Mouse (Mus musculus) thymus, adult 2 months (tissue): ENCODE measurements around the gene Psmg3. TPM values are rescaled to one million over a fixed set of nuclear protein-coding genes. Genes with fewer than 3 reads are reported as not detected.

Experiments used
- DNase-seq: peaks from one replicate; pipeline ENCODE4 v3.0.0; 2021
- H3K27ac ChIP-seq: fragments of 200-500 bp; 2 replicates; pipeline ENCODE4 v1.5.1; 2012; ENCODE audit warnings: low read length, control low read depth; ENCODE audit not compliant: control insufficient read depth, insufficient read depth
- H3K27me3 ChIP-seq: fragments of 200-500 bp; 2 replicates; pipeline ENCODE4 v1.6.1; 2012; ENCODE audit warnings: mild to moderate bottlenecking, low read length, moderate library complexity, mixed read lengths; ENCODE audit not compliant: control insufficient read depth, insufficient read depth
- H3K36me3 ChIP-seq: fragments of 200-500 bp; 2 replicates; pipeline ENCODE4 v1.6.1; 2012; ENCODE audit warnings: mild to moderate bottlenecking, low read length, moderate library complexity; ENCODE audit not compliant: control insufficient read depth, insufficient read depth
- H3K4me1 ChIP-seq: fragments of 200-500 bp; replicated peaks from 2 replicates; pipeline ENCODE4 v1.6.1; 2012; ENCODE audit warnings: low read length; ENCODE audit not compliant: control insufficient read depth, insufficient read depth
- H3K4me3 ChIP-seq: fragments of 200-500 bp; 2 replicates; pipeline ENCODE4 v1.5.1; 2012; ENCODE audit warnings: mild to moderate bottlenecking, low read length, control low read depth, moderate library complexity; ENCODE audit not compliant: control insufficient read depth, insufficient read depth
- CTCF ChIP-seq: fragments of 200-500 bp; IDR thresholded peaks from 2 replicates; pipeline ENCODE4 v1.5.1; 2012; ENCODE audit warnings: mild to moderate bottlenecking, control low read depth, low read length, moderate library complexity, borderline replicate concordance; ENCODE audit not compliant: control insufficient read depth, poor library complexity, insufficient read depth; ENCODE audit errors: extremely low read depth
- POLR2A ChIP-seq: fragments of 200-500 bp; IDR thresholded peaks from 2 replicates; pipeline ENCODE4 v1.6.1; 2012; ENCODE audit warnings: mild to moderate bottlenecking, low read length, control low read depth, moderate library complexity; ENCODE audit not compliant: control insufficient read depth, poor library complexity, insufficient read depth; ENCODE audit errors: extremely low read depth
- WGBS: fragments of 180-500 bp; shearing (Covaris S2); methylation state at CpG from one replicate; pipeline ENCODE4 v1.1.7; 2018; 5-methylcytosine and 5-hydroxymethylcytosine counted together
- polyA plus RNA-seq: library from polyadenylated mRNA; depleted of rRNA; stranded (reverse); fragments of >200 nt; gene quantifications from 2 replicates; pipeline ENCODE4 v1.2.3, GENCODE M21; 2012

Gene Psmg3
- polyA plus RNA-seq, 1 experiment = 51.6 TPM

- Histone ChIP-seq H3K4me1 (no peaks in the 10 kb centered on the region), H3K4me3 (no peak overlapping the region), H3K27ac (no peak overlapping the region), H3K27me3 (no peaks in the 10 kb centered on the region), H3K36me3 (no peaks in the 10 kb centered on the region)
- DNase-seq = no peak
- TF ChIP-seq POLR2A = no peak
- no peak for TF ChIP-seq CTCF
- WGBS = 57% methylated on average over 4 of the region's 4 CpGs
These were observed 17.3 kb downstream of the Psmg3 start for GRCm38 (mm10) chr5:139809397-139809796.

- H3K4me1 ChIP-seq = 0 out of 2 replicates have a peak, but pooled peaks cover 4% of the 10 kb centered on the region
- no peak for TF ChIP-seq POLR2A
- TF ChIP-seq CTCF = no peak
- 98% methylated on average over 8 of the region's 8 CpGs for WGBS
These were observed 20.8 kb downstream of the Psmg3 start for GRCm38 (mm10) chr5:139805924-139806323.

GRCm38 (mm10) chr5:139804573-139805111, 22.0 kb downstream of the Psmg3 start:
- WGBS = 93% methylated on average over 11 of the region's 11 CpGs
- TF ChIP-seq CTCF (no peak), POLR2A (no peak)
- Histone ChIP-seq H3K36me3 (peaks cover 14% of the 10 kb centered on the region), H3K4me3 (no peak overlapping the region), H3K27ac (no peak overlapping the region), H3K4me1 (0 out of 2 replicates have a peak, but pooled peaks cover 4% of the 10 kb centered on the region), H3K27me3 (no peaks in the 10 kb centered on the region)
- DNase-seq = no peak

More at GRCm38 (mm10) chr5:139805924-139806323, 20.8 kb downstream of the Psmg3 start:
- H3K36me3 ChIP-seq = peaks cover under 1% of the 10 kb centered on the region
- H3K27ac ChIP-seq = no peak overlapping the region
- no peaks in the 10 kb centered on the region for H3K27me3 ChIP-seq
- DNase-seq = no peak
- H3K4me3 ChIP-seq = no peak overlapping the region

- DNase-seq = no peak
- Histone ChIP-seq H3K27ac (no peak overlapping the region), H3K4me3 (no peak overlapping the region), H3K36me3 (peaks cover 18% of the 10 kb centered on the region), H3K4me1 (0 out of 2 replicates have a peak, but pooled peaks cover 4% of the 10 kb centered on the region), H3K27me3 (no peaks in the 10 kb centered on the region)
- TF ChIP-seq CTCF = peak; percentile 51; the same call in 1 of the 2 replicates
- no peak for TF ChIP-seq POLR2A
- WGBS = 28% methylated on average over 6 of the region's 6 CpGs
These were observed 22.6 kb downstream of the Psmg3 start for GRCm38 (mm10) chr5:139804107-139804551.

- Histone ChIP-seq H3K4me3 (no peak overlapping the region), H3K27me3 (no peaks in the 10 kb centered on the region), H3K27ac (no peak overlapping the region), H3K4me1 (0 out of 2 replicates have a peak, but pooled peaks cover 4% of the 10 kb centered on the region), H3K36me3 (peaks cover 18% of the 10 kb centered on the region)
- WGBS = 28% methylated on average over 12 of the region's 12 CpGs
- TF ChIP-seq CTCF = 0 out of 2 replicates have a peak, but pooled peaks have one; percentile 52
- TF ChIP-seq POLR2A = no peak
- DNase-seq = peak; percentile 36
These were observed 23.0 kb downstream of the Psmg3 start for GRCm38 (mm10) chr5:139803601-139804102.

GRCm38 (mm10) chr5:139803165-139803564, 23.5 kb downstream of the Psmg3 start:
- H3K27me3 ChIP-seq = no peaks in the 10 kb centered on the region
- TF ChIP-seq CTCF (no peak), POLR2A (no peak)
- no peak overlapping the region for H3K4me3 ChIP-seq
- H3K36me3 ChIP-seq = peaks cover 18% of the 10 kb centered on the region
- H3K4me1 ChIP-seq = peaks cover 5% of the 10 kb centered on the region
- 91% methylated on average over 8 of the region's 8 CpGs for WGBS
- no peak for DNase-seq
- H3K27ac ChIP-seq = no peak overlapping the region

GRCm38 (mm10) chr5:139801880-139802279, 24.8 kb downstream of the Psmg3 start:
- no peak for DNase-seq
- H3K4me3 ChIP-seq = no peak overlapping the region
- no peaks in the 10 kb centered on the region for H3K27me3 ChIP-seq
- WGBS = 97% methylated on average over 10 of the region's 10 CpGs
- H3K4me1 ChIP-seq = peaks cover 13% of the 10 kb centered on the region
- no peak for TF ChIP-seq POLR2A
- no peak for TF ChIP-seq CTCF
- no peak overlapping the region for H3K27ac ChIP-seq
- H3K36me3 ChIP-seq = peaks cover 18% of the 10 kb centered on the region
